ENCODE assay signal across 12 mouse cellular contexts in the genomic region with DNA sequence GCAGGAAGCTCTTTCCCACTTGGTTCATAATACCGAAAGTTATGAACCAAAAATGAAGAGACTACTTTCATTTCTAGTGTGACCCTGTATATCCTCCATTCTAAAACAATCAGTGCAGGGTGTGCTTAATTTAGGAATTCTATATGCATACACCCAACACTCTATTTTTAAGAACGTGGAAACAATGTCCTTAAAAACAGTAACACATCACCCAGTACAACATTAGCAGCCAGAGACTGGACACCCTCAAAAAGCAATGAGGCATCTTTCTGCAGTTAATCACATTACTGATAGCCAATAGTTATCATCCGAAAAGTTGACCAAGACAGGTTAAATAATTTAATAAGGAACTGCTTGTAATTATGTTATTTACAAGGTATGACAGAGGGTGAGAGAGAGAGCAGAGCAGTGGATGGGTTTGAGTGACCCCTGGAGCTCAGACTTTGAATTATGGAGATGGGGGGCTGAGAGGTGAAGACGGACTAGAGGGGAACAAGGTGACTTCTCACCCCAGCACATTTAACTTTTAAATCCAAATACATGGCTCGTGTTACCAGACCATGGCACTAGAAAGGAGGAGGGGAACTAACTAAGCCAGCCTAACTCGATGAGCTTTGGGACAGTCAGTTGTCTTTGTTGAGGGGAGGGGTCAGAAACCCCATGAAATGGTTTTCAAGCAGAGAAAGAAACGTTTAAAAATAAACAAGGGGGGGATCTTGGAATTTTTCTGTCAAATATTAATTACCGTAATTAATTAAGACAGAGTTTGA. TPM values are rescaled to one million over a fixed set of nuclear protein-coding genes. Genes with fewer than 3 reads are reported as not detected.
DNase-seq lines count a peak whose midpoint lies in the region; ATAC-seq and TF ChIP-seq lines count a peak whose summit lies in the region.
"Had no signal": no experiment of that assay in that cellular context is flagged by ENCODE, and none has a peak within 500 bp of the region (broad histone marks: within the 10 kb centered on the region; RNA-seq: fewer than 3 reads in every experiment).

No protein-coding gene starts in this region.

- peak overlapping the region; percentile 60; the same call in 1 of the 2 replicates for H3K4me2 ChIP-seq in kidney, embryonic 16.5 days (replicated peaks; ENCODE audit: low read depth, low read length)
- peak overlapping the region; percentile 92 for H3K4me2 ChIP-seq in embryonic facial prominence, embryonic 15.5 days (replicated peaks)
- peak overlapping the region; percentile 64 for H3K4me2 ChIP-seq in intestine, postnatal 0 days (replicated peaks; ENCODE audit: low read depth)
- H3K4me2 ChIP-seq in stomach, embryonic 15.5 days, result peak overlapping the region; percentile 16; the same call in 1 of the 2 replicates

- H3K9me3 ChIP-seq in kidney, embryonic 16.5 days (ENCODE audit: low read length), result no peaks in the 10 kb centered on the region
- H3K9me3 ChIP-seq in embryonic facial prominence, embryonic 15.5 days (replicated peaks), result no peaks in the 10 kb centered on the region
- H3K9me3 ChIP-seq in intestine, postnatal 0 days (ENCODE audit: control insufficient read depth), result no peaks in the 10 kb centered on the region
- H3K9me3 ChIP-seq in stomach, embryonic 15.5 days, result no peaks in the 10 kb centered on the region

- no peak for ATAC-seq in kidney, embryonic 16.5 days (ENCODE audit: low FRiP score, low TSS enrichment)
- no peak for ATAC-seq in embryonic facial prominence, embryonic 15.5 days (ENCODE audit: insufficient number of reproducible peaks, low FRiP score, low TSS enrichment, low read depth)
- no peak for ATAC-seq in intestine, postnatal 0 days
- ATAC-seq in stomach, embryonic 15.5 days (ENCODE audit: insufficient read depth, low FRiP score, low read depth), result no peak

- no peak overlapping the region for H3K27ac ChIP-seq in kidney, embryonic 16.5 days (ENCODE audit: low read length)
- no peak overlapping the region; the same call in 1 of the 2 replicates for H3K27ac ChIP-seq in embryonic facial prominence, embryonic 15.5 days (replicated peaks)
- no peak overlapping the region for H3K27ac ChIP-seq in intestine, postnatal 0 days (ENCODE audit: low read depth, low read length)
- no peak overlapping the region for H3K27ac ChIP-seq in stomach, embryonic 15.5 days

- H3K9ac ChIP-seq in kidney, embryonic 16.5 days (replicated peaks; ENCODE audit: low read length), result no peak overlapping the region
- no peak overlapping the region for H3K9ac ChIP-seq in embryonic facial prominence, embryonic 15.5 days
- H3K9ac ChIP-seq in intestine, postnatal 0 days (ENCODE audit: low read depth, low read length), result no peak overlapping the region
- no peak overlapping the region for H3K9ac ChIP-seq in stomach, embryonic 15.5 days

- H3K4me1 ChIP-seq in kidney, embryonic 16.5 days (ENCODE audit: insufficient read depth, low read length), result peaks cover 31% of the 10 kb centered on the region
- peaks cover 47% of the 10 kb centered on the region for H3K4me1 ChIP-seq in embryonic facial prominence, embryonic 15.5 days
- 0 out of 2 replicates have a peak, but pooled peaks cover 5% of the 10 kb centered on the region for H3K4me1 ChIP-seq in intestine, postnatal 0 days (replicated peaks; ENCODE audit: control insufficient read depth, insufficient read depth, low read length)
- peaks cover 38% of the 10 kb centered on the region for H3K4me1 ChIP-seq in stomach, embryonic 15.5 days

- no peak for DNase-seq in kidney, postnatal 14 days
- DNase-seq in left cerebral cortex, postnatal 36 days (ENCODE audit: low spot score in 2 of 2), result no peak
- DNase-seq in spleen, adult 12 weeks (ENCODE audit: low spot score), result no peak
- DNase-seq in right cerebral cortex, adult 2 months (ENCODE audit: low spot score in 2 of 2), result no peak
- DNase-seq: gastrocnemius, postnatal 10 days; liver; thymus, postnatal 36 days had no signal

- WGBS in kidney, embryonic 16.5 days, result 9% methylated on average over 8 of the region's 8 CpGs
- WGBS in embryonic facial prominence, embryonic 15.5 days, result 11% methylated on average over 8 of the region's 8 CpGs
- 11% methylated on average over 8 of the region's 8 CpGs for WGBS in intestine, postnatal 0 days
- WGBS in stomach, embryonic 15.5 days, result 11% methylated on average over 8 of the region's 8 CpGs

- intact Hi-C loops in left cerebral cortex, postnatal 36 days (cut with DNase I), result loop anchor here (10.0 kb wide), 1 partner anchor 487 kb away; no protein-coding TSS in a partner anchor

- H3K27me3 ChIP-seq in kidney, embryonic 16.5 days (ENCODE audit: insufficient read depth, low read length), result peaks cover 87% of the 10 kb centered on the region
- peaks cover 56% of the 10 kb centered on the region for H3K27me3 ChIP-seq in embryonic facial prominence, embryonic 15.5 days
- H3K27me3 ChIP-seq in intestine, postnatal 0 days (replicated peaks; ENCODE audit: control insufficient read depth, insufficient read depth, low read length), result peaks cover 94% of the 10 kb centered on the region
- H3K27me3 ChIP-seq in stomach, embryonic 15.5 days (replicated peaks), result peaks cover 85% of the 10 kb centered on the region

- TF ChIP-seq CTCF in intestine, postnatal 0 days (IDR thresholded peaks at IDR 0.05; ENCODE audit: low read depth), result no peak

- H3K4me3 ChIP-seq in kidney, embryonic 16.5 days (ENCODE audit: low read length), result peak overlapping the region; percentile 41
- H3K4me3 ChIP-seq in embryonic facial prominence, embryonic 15.5 days (replicated peaks), result peak overlapping the region; percentile 67
- peak overlapping the region; percentile 65; the same call in 1 of the 2 replicates for H3K4me3 ChIP-seq in intestine, postnatal 0 days (ENCODE audit: low read depth, low read length)
- peak overlapping the region; percentile 13 for H3K4me3 ChIP-seq in stomach, embryonic 15.5 days (replicated peaks)

- H3K36me3 ChIP-seq in kidney, embryonic 16.5 days (ENCODE audit: insufficient read depth, low read length), result no peaks in the 10 kb centered on the region
- no peaks in the 10 kb centered on the region for H3K36me3 ChIP-seq in embryonic facial prominence, embryonic 15.5 days
- no peaks in the 10 kb centered on the region for H3K36me3 ChIP-seq in intestine, postnatal 0 days (ENCODE audit: control insufficient read depth, insufficient read depth)
- no peaks in the 10 kb centered on the region for H3K36me3 ChIP-seq in stomach, embryonic 15.5 days

RNA-seq across cellular contexts. Expression of a gene that starts 2.7 kb away (rescaled TPM):
- 0.45 and 0.75 TPM in 2 replicates for polyA plus RNA-seq in kidney, embryonic 16.5 days (2015; fragmentation: Nextera tagmentation; extraction: Ambion mirVana)
- polyA plus RNA-seq in embryonic facial prominence, embryonic 15.5 days (2015; fragmentation: Nextera tagmentation; extraction: Ambion mirVana), result 6.4 and 6.7 TPM in 2 replicates
- polyA plus RNA-seq in intestine, postnatal 0 days (2015; fragmentation: Nextera tagmentation; extraction: Ambion mirVana), result 0.31 and 0.41 TPM in 2 replicates
- 1.5 TPM in 2 replicates for polyA plus RNA-seq in stomach, embryonic 15.5 days (2015; fragmentation: Nextera tagmentation; extraction: Ambion mirVana)
- under 1 TPM; 0.32 to 0.72 TPM for total RNA-seq in left cerebral cortex, postnatal 36 days (2021)
- total RNA-seq: MEL had no signal

Comparison
In these comparisons a context has a peak if more than half of its experiments do, and no peak if none do; other contexts are left out.
1. H3K4me2 ChIP-seq: peak in every context shown above with its lines; median percentile 92 in embryonic facial prominence, embryonic 15.5 days; 64 in intestine, postnatal 0 days; 60 in kidney, embryonic 16.5 days; 16 in stomach, embryonic 15.5 days.
2. H3K4me3 ChIP-seq: peak in every context shown above with its lines; median percentile 67 in embryonic facial prominence, embryonic 15.5 days; 65 in intestine, postnatal 0 days; 41 in kidney, embryonic 16.5 days; 13 in stomach, embryonic 15.5 days.